Mouse (Mus musculus) E14TG2a.4 (cell line): Measurements from ENCODE around the gene Rtcb.
A peak's percentile ranks its signal among the peaks of the same experiment; 100 is the strongest.

Experiments used
- H3K27me3 ChIP-seq: 2 replicates; pipeline ENCODE4 v1.6.1; 2014; ENCODE audit warnings: low read length, control low read depth; ENCODE audit not compliant: insufficient read depth
- H3K36me3 ChIP-seq: 2 replicates; pipeline ENCODE4 v1.6.1; 2014; ENCODE audit warnings: low read length, control low read depth; ENCODE audit not compliant: insufficient read depth
- H3K4me1 ChIP-seq: replicated peaks from 2 replicates; pipeline ENCODE4 v1.6.1; 2014; ENCODE audit warnings: low read depth, low read length, control low read depth
- H3K4me3 ChIP-seq: replicated peaks from 2 replicates; pipeline ENCODE4 v1.5.1; 2014; ENCODE audit warnings: mild to moderate bottlenecking, low read length
- H3K9me3 ChIP-seq: 2 replicates; pipeline ENCODE4 v1.6.1; 2014; ENCODE audit warnings: low read length, control low read depth
- CTCF ChIP-seq: conservative IDR thresholded peaks from 2 replicates; pipeline ENCODE4 v1.5.1; 2014; ENCODE audit warnings: low read length
- NANOG ChIP-seq: IDR thresholded peaks from 2 replicates; pipeline ENCODE4 v1.6.1; 2014; ENCODE audit warnings: borderline replicate concordance, low read length, mixed read lengths
- POU5F1 ChIP-seq: IDR thresholded peaks from 2 replicates; pipeline ENCODE4 v1.6.1; 2014; ENCODE audit warnings: low read length, borderline replicate concordance

The Rtcb gene

DNA sequence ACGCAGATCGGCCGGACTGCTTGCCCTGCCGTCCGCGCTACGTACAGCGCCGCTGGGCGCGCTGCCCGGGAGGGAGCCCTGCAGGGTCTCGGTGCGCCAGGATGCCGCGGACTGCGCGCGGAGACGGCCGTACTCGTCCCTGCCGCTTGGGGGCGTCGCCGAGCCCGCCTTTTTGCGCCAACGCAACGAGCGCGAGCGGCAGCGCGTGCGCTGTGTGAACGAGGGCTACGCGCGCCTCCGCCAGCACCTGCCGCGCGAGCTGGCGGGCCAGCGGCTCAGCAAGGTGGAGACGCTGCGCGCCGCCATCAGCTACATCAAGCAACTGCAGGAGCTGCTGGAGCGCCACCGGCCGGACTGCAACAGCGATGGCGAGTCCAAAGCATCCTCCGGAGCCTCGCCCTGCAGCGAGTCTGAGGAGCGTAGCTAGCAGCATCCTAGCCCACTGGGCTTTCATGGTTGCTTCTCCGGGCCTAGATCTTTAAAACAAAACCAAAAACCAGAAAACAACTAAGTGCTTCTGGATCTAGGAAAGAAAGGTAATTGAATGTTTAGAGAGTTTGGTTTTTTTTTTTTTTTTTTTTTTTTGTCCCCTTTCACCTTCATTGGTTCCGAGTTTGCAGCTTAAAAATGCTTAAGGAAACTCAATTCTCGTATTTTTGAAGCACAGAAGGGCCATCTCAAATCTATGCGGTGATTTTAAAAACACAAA, 29.0 kb downstream of the Rtcb start:
- TF ChIP-seq NANOG (no peak), POU5F1 (no peak), CTCF (no peak)
- Histone ChIP-seq H3K4me3 (peak overlapping the region; percentile 82), H3K27me3 (peaks cover 13% of the 10 kb centered on the region), H3K4me1 (peaks cover 43% of the 10 kb centered on the region), H3K36me3 (no peaks in the 10 kb centered on the region), H3K9me3 (no peaks in the 10 kb centered on the region)

DNA sequence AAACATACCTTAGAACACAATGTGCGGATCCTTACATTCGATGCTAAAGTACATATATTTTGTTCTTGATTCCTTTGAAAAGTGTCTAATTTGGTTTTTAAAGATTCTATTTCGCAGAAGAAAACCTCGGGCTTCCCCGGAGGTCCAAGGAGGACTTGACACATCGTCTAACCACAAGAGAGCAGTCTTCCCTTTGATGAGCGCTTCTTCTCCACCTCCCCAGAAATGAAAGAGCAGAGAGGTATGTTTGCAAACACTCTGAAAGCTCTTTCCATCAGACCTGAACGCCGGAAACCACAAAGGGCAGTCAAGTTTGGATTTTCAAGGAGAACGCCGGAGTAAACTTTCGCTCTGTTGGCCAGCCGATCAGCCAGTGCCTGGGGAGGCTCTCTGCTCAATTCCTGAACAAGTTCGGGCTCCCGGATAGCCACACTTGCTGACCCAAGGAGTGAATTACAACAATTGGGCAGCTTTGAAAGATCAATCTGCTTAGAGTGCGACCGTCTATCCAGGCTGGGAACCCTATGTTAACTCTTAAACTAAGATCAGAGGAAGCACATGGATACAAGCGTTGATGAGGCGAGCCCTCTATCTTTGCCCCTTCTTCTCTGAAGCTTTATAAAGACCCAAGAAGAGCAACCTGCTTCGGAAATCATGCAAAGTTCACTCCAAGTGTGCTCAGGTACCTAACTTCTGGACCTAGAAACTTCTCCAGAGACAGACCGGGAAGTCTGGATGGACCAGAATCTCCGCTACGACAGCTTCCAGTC, 29.8 kb downstream of the Rtcb start, which contains the start of gene Ascl4:
Gene Ascl4, plus strand, starts transcription at position 6 of the 770 bp plus-strand sequence.
- TF ChIP-seq POU5F1 (no peak), NANOG (no peak), CTCF (no peak)
- H3K4me1 ChIP-seq: peaks cover 43% of the 10 kb centered on the region
- peaks cover 13% of the 10 kb centered on the region for H3K27me3 ChIP-seq
- H3K4me3 ChIP-seq: peak within 1 kb of the TSS; percentile 82
- no peaks in the 10 kb centered on the region for H3K9me3 ChIP-seq
- no peaks in the 10 kb centered on the region for H3K36me3 ChIP-seq

DNA sequence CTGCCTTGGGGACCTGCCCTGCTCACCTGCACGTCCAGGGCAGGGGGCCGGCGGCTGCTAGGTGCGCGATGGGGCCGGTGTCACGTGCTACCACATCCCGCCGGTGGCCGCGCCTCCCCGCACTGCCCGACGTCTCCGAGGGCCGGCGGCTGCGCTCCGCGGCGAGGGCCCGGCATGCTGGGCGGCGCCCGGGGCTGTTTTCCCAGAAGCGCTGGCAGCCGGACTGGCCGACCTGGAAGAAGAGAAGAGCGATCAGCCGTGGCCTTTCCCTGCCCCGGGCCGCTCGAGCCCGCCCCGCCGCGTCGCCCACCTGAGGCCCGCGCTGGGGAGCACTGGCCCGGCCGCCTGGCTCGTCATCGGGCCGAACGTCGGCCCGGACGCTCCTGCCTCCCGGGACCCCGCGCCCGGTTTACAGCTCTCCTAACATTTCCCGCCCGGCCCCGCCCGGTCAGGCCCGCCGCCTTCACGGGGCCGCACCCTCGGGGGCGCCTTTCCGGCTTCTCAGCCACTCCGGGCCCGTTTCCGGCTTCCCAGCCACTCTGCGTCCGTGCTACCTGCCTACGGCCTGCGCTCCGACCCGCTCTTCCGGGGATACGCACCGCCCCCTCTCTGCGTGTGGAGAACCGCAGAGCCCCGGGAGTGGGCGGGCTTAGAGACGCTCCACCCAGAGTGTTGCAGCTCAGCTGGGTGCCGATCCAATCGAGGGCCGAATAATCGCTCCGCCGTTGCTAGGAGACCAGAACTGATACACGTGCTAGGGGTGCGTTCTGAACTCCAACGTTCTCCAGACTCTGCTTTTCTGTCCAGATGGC, 40.9 kb downstream of the Rtcb start, which contains the start of gene Prdm4:
Gene Prdm4, minus strand, starts transcription at position 645 of the 812 bp plus-strand sequence.
- H3K9me3 ChIP-seq: no peaks in the 10 kb centered on the region
- peak within 1 kb of the TSS; percentile 95 for H3K4me3 ChIP-seq
- peaks cover 17% of the 10 kb centered on the region for H3K27me3 ChIP-seq
- TF ChIP-seq CTCF (no peak), POU5F1 (no peak), NANOG (no peak)
- peaks cover 27% of the 10 kb centered on the region for H3K4me1 ChIP-seq
- H3K36me3 ChIP-seq: peaks cover 38% of the 10 kb centered on the region
